Mouse (Mus musculus) urinary bladder, adult 18-20 months (tissue): ENCODE measurements around the gene Armcx4.
"Not testable (repeated sequence)": the region's sequence is repeated elsewhere in the genome, so short reads cannot be mapped to it uniquely, and the experiment has no call there.

Source experiments
- DNase-seq, 2 experiments: peaks; one replicate each; pipeline ENCODE4 v3.0.0; 2022; ENCODE audit warnings: low spot score in 2 of 2, mixed read lengths in 2 of 2

The Armcx4 gene

DNA sequence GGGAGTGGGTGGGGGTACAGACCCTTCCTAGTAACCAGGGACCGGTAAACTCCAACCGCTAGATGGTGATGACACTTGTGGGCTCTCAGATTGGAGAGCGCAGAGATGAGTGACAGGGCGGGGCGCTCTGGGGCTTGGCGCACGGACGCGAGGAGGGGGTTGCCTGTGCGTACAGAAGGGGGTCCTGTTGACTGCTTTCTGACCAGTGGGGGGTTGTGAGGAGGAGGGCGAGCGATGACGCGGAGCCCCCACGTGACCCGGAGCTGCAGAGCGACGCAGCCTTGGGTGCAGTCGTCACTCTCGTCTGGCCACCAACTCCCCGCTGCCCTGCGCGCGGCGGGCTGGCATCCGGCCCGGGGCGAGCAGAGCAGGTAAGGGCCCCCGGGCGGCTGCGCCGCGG is at the start of gene Armcx4:
Gene Armcx4 (plus strand): TSS at position 253 of the 400 bp plus-strand sequence.
- peak in 1 of 2 experiments; percentile 4 for DNase-seq

DNA sequence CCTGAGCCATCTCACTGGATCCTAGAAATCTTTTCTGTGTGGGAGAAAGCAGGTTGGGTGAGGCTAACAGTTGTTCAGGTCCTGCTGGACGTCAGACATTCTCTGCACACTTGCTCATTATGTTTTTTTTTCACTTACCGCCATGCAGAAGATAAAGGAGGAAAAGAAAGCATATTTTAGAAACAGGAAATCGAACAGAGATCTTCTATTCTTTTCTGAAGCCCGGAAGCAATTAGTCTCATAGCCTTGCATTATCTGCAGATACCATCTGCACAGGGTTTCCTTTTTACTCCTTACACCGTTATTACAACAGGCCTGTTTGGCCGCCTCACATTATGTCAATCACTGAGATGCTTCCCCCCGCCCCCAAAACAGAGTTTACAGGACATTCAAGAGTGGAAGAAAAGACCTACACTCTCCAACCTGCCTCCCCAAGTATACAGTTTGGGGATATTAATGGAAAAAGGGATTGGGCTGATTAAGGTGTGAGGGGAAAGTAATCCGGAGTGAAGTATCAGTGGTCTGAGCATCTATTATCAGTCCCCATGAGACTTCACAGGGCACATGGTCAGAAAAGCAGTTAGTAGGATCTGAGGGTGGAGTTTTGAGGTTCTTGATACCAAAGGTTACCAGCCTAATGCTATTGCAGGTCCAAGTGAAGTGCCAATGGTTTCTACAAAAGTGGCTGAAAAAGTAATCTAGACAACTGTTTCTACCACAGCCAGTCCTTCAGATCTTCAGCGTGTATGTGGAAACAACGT is 45.1 kb upstream of the Armcx4 start:
- DNase-seq = no peak

DNA sequence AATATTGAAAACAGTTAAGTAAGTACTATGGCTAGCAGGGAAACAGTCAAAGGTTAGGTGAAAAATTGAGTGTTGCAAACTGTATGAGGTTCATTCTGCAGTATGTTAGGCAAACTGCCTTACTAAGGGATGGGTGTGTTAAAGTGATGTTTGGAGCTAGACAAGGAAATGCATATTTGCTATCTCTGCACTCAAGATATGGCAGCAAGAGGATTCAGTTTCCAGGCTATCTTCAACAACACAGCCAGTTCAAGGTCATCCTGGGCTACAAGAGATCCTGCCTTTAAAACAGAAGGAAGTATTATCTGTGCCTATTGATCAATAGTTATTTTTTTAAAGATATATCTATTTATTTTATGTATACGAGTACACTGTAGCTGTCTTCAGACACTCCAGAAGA is 40.0 kb upstream of the Armcx4 start:
- no peak for DNase-seq

DNA sequence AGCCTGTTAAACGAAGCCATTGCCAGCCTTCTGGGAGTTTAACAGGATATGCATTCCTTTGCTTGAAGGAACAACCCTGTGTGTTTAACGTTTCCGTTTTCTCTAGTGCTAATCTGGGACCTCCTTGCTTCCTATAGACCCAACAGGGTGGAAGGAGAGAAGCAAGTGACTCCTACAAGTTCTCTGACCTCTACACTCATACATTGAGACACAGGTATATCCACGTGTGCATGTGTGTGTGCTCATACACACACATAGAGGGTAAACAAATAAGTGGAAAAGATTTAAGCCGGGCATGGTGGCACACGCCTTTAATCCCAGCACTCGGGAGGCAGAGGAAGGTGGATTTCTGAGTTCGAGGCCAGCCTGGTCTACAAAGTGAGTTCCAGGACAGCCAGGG is 38.9 kb upstream of the Armcx4 start:
- DNase-seq = no peak

DNA sequence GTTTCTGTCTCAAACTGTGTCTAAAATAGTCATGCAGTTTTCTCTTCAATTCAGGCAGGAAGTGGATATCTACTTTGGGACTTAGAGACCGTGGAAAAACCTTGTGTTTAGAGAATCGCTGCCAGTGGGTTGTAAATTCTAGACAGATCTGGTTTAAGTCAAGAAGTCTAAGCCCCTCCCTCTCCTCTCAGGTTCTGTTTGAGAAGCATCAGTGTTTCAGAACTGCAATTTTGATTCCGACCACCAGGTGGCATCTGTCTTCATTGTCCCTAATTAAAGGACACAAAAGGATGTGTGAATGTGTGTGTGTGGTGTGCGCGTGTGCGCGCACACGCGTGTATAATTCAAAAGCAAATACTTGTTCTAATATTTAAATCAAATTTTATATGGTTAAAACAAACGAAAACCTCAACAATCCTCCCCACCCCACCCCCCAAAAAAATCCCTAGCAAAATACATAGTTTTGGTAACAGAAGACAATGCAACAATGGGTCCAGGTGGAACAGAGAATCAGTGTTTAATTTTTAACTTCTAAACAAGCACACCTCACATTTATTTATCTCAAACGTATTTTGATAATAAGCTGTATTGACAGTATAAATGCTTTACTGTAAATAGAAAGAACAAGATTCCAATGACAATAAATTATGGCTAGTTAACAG is 38.2 kb upstream of the Armcx4 start:
- DNase-seq = peak; percentile 19 to 23

DNA sequence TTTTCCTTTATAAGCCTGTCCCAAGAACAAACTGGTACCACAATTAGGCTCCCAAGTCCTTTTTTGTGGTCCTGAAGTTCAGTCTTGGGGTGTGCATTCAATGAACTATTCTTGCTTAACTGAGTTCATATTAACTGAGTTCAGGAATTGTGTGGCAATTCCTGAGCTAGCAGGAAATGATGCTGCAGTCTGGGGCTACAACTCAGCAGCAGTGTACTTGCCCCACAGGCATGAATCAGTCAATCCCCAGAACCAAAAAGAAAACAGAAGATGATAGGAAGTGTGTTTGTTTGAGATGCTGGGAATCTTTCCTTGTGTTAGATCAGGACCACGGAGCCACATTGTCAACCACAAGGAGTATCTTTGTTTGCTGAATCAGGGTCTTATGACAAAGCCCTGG is 34.3 kb upstream of the Armcx4 start:
- no peak for DNase-seq

DNA sequence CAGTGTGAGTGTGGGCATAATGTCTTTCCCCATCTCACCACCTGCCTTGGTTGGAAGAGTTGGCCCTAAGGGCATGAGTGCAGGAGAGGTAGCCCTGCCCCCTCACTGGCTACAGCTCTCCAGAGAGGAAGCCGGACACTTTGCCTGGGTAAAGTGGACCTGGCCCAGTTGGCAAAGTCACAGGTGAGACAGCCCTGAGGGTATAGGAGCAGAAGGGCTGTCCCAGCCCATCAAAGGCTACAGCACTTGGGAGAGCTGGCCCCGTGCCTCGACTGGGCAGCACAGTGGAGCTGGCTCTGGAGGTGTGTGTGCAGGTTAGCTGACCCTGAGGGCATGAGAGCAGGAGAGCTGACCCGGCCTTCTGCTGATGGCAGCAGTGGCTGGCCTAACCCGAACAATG is 24.7 kb upstream of the Armcx4 start:
- no peak for DNase-seq

DNA sequence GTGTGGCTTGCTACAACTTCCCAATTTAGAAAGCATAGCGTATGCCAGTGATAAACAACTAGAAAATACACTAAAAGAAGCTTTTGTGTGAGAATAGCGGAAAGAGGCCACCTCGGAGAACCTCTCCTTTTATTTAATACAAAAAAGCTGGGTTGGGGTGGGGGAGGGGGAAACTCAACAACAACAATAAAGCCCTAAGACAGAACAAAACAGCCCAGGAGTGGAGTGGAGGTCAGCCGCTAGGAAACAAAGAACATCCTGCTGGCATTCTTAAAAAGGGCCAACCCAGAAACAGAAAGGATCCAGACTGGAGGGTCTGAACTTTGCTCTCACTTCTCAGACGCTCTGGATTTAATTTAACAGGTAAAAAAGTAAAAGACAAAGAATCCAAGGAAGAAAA is 11.3 kb upstream of the Armcx4 start:
- no peak for DNase-seq

DNA sequence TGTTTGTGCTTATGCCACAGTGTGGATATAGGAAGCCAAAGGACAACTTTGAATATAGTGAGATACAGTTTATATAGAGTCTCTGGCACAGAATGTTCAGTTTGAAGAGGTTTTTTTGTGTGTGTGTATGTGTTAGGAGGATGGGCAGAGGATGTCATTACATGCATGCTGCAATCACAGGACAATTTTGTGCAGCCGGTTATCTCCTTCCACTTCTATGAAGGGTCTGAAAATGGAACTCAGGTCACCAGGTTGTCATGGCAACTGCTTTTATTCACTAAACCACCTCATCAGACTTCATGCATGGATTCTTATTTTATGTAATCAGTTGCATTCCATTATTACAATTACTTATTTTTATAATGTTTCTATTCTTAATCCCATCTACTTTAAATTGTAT is 10.4 kb upstream of the Armcx4 start:
- DNase-seq = no peak

DNA sequence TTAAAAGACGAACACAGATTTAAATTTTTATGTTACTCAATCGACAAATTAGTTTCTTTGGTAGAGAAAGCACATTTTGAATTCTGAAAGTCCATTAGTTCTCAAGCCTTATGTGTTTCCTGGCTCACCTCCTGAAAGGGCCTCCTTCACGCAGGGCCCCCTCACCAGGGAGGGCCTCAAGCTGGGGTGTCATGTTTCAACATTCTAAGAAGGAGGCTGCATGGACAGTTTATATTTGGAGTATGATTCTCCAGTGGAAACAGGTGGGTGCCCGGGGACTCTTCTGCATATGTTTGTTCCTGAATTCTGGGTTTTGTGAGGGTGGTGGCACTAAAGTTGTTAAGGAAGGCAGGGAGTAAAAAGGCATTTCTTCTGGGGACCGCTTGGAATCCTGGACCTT is 1.4 kb upstream of the Armcx4 start:
- no peak for DNase-seq

DNA sequence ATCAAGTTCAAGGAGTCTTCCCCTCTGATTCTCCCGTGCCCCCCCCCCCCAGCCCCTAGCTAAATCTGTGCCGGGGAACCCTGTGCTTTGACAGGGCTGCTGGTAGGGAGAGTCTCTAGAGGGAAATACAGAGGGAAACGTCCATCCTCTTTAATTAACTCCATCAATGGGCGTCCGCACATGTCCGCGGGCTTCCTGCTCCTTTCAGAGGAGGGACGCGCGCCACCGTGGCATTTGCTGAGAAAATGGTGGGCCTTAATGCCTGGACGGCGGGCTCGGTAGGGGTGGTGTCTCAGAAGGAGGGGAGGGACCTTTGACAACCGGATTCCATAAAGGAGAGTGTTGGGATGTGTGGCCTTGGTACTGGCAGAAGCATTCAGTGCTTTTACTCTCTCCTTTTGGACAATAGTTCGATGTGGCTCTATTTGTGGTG is 436 bp downstream of the Armcx4 start:
- no peak for DNase-seq

DNA sequence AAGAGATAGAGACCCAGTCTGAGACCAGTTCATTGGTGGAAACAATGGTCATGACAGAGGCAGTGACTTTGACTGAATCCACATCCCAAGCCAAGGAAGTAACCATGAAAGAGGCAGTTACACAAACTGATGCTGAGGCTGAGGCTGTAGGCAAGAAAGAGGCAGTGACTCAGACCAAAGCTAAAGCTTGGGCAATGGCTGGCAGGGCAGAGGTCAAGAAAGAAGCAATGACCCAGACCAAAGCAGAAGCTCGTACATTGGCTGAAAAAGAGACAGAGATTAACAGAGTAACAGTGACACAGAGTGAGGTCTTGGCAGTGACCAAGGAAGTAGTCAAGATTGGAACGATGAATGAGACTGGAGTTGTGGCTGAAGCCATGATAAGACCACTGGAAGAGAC is 3.4 kb downstream of the Armcx4 start:
- DNase-seq = no peak

DNA sequence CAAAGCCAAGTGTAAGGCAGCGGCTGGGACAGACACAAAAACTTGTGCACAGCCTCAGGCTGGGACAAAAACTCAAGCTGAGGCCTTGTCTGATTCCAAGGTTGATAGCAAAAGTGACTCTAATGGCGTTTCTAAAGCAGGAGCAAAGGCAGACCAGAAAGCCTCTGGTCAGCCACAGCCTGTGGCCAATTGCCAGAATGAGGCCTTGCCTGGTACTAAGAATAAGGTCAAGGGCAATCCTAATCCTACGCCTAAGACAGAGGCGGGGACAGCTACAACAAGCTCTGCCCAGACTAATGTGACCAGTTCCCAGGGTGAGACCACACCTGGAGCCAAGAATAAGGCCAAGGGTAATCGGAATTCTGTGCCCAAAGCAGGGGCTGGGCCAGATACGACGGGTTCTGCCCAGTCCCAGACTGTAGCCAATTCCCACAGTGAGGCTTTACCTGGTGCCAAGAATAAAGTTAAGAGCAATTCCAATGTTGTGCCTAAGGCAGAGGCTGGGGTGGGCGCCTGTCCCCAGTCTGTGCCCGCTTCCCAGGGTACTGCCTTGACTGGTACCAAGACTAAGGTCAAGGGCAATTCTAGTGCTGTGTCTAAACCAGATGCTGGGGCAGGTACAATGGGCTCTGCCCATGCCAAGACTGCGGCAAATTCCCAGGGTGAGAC is 4.7 kb downstream of the Armcx4 start:
- no peak for DNase-seq

DNA sequence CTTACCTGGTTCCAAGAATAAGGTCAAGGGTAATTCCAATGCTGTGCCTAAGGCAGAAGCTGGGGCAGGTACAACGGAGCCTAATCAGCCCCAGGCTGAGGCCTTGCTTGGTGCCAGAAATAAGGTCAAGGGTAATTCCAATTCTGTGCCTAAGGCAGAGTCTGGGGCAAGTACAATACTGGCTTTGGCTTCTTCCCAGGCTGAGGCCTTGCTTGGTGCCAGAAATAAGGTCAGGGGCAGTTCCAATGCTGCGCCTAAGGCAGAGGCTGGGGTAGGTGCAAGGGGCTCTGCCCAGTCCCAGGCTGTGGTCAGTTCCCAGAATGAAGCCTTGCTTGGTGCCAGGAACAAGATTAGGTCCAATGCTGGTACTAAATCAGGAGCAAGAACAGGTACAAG is 5.2 kb downstream of the Armcx4 start:
- no peak for DNase-seq

DNA sequence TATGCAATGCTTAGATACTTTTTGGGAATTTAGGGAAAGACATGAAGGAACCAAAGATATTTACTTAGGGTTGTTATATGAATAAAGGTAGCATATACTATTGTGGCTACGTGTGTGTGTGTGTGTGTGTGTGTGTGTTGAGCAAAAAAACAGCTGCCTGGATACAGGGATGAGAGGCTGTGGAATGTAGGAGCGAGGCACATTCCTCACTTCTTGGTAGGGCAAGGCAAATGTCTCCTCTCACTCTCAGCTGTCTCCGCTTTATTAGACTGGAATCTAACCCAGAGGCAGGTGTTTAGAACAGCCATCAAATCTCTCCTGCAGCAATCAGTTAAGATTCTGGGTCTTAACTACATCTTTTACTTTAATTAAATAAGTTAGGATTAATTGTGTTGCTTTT is 30.5 kb downstream of the Armcx4 start:
- DNase-seq = no peak

DNA sequence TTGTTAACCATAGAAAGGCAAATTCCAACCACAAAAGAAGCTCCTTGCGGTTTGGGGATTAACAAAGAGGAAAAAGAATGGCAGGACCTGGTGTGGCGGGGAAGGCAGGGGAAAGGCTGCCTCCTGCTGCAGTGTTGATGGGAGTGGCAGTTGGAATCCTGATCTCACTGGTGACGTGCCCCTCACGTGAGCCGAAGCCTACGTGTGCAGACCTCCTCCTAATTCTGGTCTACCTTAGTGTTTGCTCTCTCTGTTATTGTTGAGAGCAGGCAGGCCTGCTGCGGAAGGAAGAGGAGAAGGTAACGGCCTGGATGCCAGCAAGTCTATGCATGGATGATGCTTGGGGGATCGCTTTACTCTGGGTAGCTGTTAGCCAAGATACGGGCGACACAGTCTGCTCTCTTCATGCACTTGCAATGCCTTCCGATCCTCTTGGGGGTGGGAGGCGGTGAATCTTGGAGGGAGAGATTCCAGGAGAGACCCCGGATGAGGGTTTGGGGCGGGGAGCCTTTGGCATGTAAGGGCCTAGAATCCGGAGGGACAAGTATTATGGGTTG is 31.5 kb downstream of the Armcx4 start, which contains the start of gene Armcx1:
Gene Armcx1 (plus strand): TSS at position 212 of the 557 bp plus-strand sequence.
- DNase-seq = peak; percentile 8

DNA sequence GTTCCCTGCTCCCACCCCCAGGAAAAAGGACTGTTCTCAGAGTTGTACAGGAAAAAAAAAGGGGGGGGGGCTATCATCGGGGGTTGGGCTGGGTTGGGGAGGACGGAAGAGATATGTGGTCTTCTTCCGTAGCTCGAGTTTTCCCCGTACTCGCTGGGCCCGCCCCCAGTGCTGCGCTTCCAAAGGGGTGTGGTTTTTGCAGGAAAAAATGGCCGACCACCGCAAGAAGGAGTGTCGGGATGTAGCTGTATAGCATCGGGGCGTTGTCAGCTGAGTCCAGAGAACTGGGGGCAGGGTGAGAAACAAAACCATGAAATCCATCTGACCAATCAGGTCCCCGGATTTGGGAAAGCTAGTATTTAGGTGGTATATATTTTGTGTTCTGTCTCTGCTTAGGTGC is 32.2 kb downstream of the Armcx4 start:
- peak; percentile 4 to 7 for DNase-seq

DNA sequence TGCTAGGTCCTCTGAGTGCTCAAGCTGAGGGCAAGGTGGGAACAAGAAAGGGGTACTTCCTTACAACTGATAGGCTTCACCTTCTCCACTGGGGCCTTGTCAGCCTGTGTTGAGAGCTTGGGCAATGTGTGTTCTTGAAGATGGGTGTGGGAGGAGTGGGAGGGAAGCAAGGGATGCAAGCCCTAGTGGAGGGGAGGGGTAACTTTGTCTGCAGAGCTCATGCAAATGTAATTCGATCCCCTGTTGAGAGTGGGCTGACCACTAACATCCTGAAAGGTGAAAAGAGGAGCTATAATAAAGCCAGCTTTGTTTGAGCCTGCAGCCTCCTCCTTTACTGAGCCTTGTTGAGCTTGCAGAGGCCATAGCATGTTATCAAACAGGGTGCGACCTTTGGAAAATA is 37.4 kb downstream of the Armcx4 start:
- DNase-seq = not testable (repeated sequence)

DNA sequence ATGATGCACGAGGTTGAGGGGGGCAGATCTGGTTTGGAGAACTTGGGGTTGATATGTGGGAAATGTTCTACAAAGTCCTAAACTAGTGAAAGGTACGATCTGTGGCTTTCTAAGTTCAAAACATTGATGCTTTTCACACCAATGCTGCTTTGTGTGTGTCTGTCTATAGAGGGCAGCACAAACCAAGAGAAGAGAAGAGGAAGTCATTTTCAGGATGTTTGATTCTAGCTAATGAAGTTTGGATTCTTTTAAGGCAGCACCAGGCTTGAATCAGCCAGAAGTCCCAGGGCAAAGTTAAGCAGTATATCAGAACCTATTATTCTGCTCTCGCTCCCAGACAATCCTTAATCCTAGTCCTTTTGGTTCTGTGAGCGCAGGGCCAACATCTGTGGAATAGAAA is 43.5 kb downstream of the Armcx4 start:
- no peak for DNase-seq

DNA sequence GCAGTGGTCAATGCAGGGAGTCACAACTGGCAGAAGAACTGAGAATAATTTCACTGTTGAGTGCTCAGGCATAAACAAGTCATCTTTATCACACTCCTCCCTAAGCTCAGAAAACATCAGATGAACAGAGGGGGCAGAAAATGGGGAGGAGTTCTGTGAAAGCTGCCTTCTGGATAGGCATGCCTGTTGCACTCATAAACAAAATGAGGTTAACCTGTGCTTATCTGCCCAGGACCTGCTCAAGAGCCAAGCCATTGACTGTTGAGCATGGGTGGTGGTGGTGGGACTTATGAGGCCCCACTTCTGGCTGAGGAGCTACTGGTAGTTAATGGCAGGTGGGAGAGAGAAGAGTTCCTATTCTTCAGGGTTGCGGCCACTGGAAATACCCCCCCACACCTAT is 51.5 kb downstream of the Armcx4 start:
- no peak for DNase-seq

DNA sequence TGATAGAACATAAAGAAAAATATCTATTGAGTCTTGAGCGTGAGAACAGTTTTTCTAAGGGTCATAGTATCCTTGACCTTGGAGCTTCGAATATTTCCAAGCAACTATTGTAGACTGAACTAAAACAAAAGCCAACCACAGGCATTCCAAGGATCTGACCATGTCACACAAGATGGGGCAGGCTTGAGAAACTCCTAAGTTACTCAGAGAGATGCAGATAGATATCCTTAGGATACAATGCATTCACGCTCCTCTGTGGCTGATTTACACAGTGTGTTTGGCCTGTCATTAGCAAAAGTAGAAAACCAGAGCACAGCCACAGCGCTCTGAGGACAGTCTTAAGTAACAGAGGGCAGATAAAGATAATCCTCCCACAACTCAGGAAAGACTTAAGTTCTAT is 52.8 kb downstream of the Armcx4 start:
- DNase-seq = no peak

DNA sequence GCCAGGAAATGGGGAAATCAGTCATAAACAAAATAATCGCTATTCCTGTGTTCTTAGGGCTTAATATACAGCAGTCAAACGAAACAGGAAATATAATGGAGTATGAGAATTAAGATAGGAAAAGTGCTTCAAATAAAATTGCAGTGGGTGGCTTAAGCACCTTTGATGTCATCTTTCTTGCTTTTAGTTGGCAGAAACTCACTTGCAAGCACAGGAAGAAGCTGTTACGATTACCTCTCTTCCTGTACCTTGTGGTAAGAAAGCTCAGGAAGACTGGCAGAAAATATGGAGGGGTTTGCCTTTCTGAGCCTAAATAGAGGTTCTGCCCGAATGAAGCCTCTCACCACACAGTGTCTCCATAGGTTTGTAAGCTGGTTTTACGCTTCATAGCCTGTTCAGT is 55.5 kb downstream of the Armcx4 start:
- DNase-seq = no peak
